Comparison of ENCODE assay signal across 8 mouse cellular contexts in genomic region chr16:3908537-3909111, GRCm38 (mm10). TPM values are rescaled to one million over a fixed set of nuclear protein-coding genes. Genes with fewer than 3 reads are reported as not detected.
A peak's percentile ranks its signal among the peaks of the same experiment; 100 is the strongest.
DNase-seq lines count a peak whose midpoint lies in the region; ATAC-seq lines count a peak whose summit lies in the region.

Gene 1700037C18Rik (minus strand): TSS chr16:3908689.
Gene Cluap1 (plus strand): TSS chr16:3908801.

- H3K9ac ChIP-seq in hindbrain, embryonic 13.5 days, result peak within 1 kb of the TSS; percentile 80

- H3K4me1 ChIP-seq in hindbrain, embryonic 13.5 days (replicated peaks), result peaks cover 21% of the 10 kb centered on the region

- no peaks in the 10 kb centered on the region for H3K27me3 ChIP-seq in hindbrain, embryonic 13.5 days

- peaks cover 50% of the 10 kb centered on the region for H3K36me3 ChIP-seq in hindbrain, embryonic 13.5 days

- peak; percentile 96 for DNase-seq in NIH3T3 (ENCODE audit: low read depth)
- peak; percentile 95 to 96 for DNase-seq in cerebellum, postnatal 10 days
- peak; percentile 89 to 91 for DNase-seq in frontal cortex, postnatal 10 days (ENCODE audit: low spot score in 2 of 2)
- DNase-seq in layer of hippocampus, postnatal 25 days (ENCODE audit: extremely low spot score in 1 of 2, low spot score in 1 of 2), result peak; percentile 88 to 89
- DNase-seq in lung, postnatal 25 days (ENCODE audit: low spot score), result peak; percentile 94
- DNase-seq in retina, embryonic 14.5 days (ENCODE audit: low spot score), result peak; percentile 96
- DNase-seq in thymus, postnatal 4 days, result peak; percentile 92

- peak; percentile 98 for ATAC-seq in hindbrain, embryonic 13.5 days (ENCODE audit: low FRiP score)

- peak within 1 kb of the TSS; percentile 84 for H3K27ac ChIP-seq in hindbrain, embryonic 13.5 days

- WGBS in hindbrain, embryonic 13.5 days, result 0% methylated on average over 33 of the region's 33 CpGs

- H3K4me2 ChIP-seq in hindbrain, embryonic 13.5 days, result peak within 1 kb of the TSS; percentile 68

- no peaks in the 10 kb centered on the region for H3K9me3 ChIP-seq in hindbrain, embryonic 13.5 days

- peak within 1 kb of the TSS; percentile 64 for H3K4me3 ChIP-seq in hindbrain, embryonic 13.5 days

RNA-seq across cellular contexts. Expression of gene 1700037C18Rik, which starts in this region (rescaled TPM):
- polyA plus RNA-seq in hindbrain, embryonic 13.5 days (2015; fragmentation: Nextera tagmentation; extraction: Ambion mirVana), result 9.9 and 11.9 TPM in 2 replicates
- total RNA-seq in layer of hippocampus, postnatal 25 days (2021), result 1 to 10 TPM; 4.4 to 4.8 TPM

RNA-seq across cellular contexts. Expression of gene Cluap1, which starts in this region (rescaled TPM):
- polyA plus RNA-seq in hindbrain, embryonic 13.5 days (2015; fragmentation: Nextera tagmentation; extraction: Ambion mirVana), result 34.4 and 35.8 TPM in 2 replicates
- total RNA-seq in layer of hippocampus, postnatal 25 days (2021), result 10 to 100 TPM; 26.8 to 29.2 TPM

Comparison
In these comparisons a context has a peak if more than half of its experiments do, and no peak if none do; other contexts are left out.
1. Peak in every context shown above with its lines: DNase-seq, ATAC-seq, H3K4me3 ChIP-seq and H3K27ac ChIP-seq.